Mouse (Mus musculus): ENCODE data around the gene Cib2. TPM values are rescaled to one million over a fixed set of nuclear protein-coding genes. Genes with fewer than 3 reads are reported as not detected.

Cib2 gene
- polyA plus RNA-seq, 1 experiment: 7.6 TPM

DNA sequence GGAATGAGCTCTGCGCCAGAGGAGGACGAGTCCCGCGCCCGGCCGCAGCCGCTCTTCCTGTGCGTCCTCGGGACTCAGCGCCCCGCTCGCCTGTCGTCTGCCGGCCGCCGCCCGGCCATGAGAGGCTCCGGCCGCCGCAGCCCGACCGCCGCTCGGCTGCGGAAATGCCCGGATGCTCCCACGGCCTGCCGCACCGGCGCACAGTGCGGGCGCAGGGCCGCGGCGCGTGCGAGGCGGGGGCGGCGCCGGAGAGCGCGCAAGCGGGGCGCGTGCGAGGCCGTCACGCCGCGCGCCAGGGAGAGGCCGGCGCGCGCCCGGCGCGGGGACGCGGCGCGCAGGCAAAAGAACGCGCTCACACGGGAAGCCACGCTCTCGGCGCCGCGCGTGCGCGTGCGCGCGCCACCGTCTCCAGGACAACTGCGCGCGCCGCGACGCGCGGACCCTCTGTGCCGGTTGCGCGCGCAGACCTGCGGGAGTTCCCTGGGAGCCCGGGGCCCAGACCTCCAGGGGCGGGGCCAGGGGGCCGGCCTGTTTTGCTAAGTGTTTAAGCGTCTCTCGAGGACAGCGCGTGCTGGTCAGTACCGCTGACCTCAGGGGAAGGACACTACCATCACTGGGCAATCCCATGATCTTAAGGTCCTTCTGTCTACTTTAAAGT lies 58.4 kb downstream of the Cib2 start, which contains the start of gene Dmxl2:
Gene Dmxl2 (minus strand): TSS at position 174 of the 658 bp plus-strand sequence.
- peak within 1 kb of the TSS; percentile 56 for H3K4me3 ChIP-seq (ENCODE audit: insufficient read depth, low read length)
- no peaks in the 10 kb centered on the region for H3K4me1 ChIP-seq (ENCODE audit: control insufficient read depth, insufficient read depth, low read length)
- TF ChIP-seq POLR2A (IDR thresholded peaks at IDR 0.05; ENCODE audit: low read depth, low read length): no peak
- TF ChIP-seq CTCF (IDR thresholded peaks at IDR 0.05; ENCODE audit: borderline replicate concordance, insufficient read depth, low read length): no peak

DNA sequence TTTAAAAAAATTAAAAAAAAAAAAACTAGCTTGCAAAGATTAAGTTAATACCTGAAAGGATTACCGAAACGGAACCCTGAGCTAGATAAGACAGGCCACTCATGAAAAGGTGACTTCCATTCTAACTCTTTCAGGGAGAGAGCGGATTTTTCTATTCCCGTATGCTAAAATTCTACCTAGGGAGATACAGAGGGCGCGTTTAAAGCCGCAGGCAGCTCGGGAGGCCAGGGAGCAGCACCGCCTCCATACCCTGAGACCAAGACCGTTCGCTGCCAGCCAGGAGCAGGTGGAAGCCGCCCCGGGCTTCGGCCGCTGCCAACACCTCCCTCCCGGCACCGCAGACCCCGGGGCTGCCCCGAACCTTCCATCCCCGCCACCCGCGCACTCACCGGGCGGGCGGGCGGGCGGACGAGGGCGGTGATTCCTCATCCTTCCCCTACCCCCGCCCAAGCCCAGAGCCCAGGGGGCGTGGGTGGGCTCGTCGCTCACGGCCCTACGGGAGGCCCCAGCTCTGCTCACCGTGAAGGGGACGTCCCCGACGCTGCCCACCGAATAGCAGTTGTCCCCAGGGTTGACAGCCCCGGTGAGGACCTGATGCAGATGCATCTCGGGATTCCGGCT lies 59.1 kb downstream of the Cib2 start:
- TF ChIP-seq POLR2A (IDR thresholded peaks at IDR 0.05; ENCODE audit: low read depth, low read length) (no peak), CTCF (IDR thresholded peaks at IDR 0.05; ENCODE audit: borderline replicate concordance, insufficient read depth, low read length) (no peak)
- H3K27ac ChIP-seq (ENCODE audit: insufficient read depth, low read length): no peak overlapping the region

More for the DNA sequence above, 58.4 kb downstream of the Cib2 start, which contains the start of gene Dmxl2:
- no peak within 1 kb of the TSS for H3K27ac ChIP-seq (ENCODE audit: insufficient read depth, low read length)

DNA sequence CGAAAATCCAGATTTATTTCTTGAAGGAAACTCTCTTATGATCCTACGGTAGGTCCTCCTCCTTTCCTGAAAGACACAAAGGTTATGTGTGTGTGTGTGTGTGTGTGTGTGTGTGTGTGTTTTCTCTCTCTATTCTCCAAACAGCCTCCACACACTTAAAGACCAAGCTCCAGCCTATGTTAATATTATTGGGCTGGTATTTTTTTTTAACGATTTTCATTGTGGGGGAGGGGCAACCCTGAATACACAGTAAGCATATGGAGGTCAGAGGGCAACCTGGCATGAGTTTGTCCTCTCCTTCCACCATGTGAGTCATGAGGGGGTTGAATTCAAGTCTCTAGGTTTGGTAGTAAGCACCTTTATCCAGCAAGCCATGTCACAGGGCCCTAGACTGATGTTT lies 60.2 kb downstream of the Cib2 start:
- TF ChIP-seq POLR2A (IDR thresholded peaks at IDR 0.05; ENCODE audit: low read depth, low read length) (no peak), CTCF (IDR thresholded peaks at IDR 0.05; ENCODE audit: borderline replicate concordance, insufficient read depth, low read length) (no peak)
- Histone ChIP-seq H3K27ac (ENCODE audit: insufficient read depth, low read length) (no peak overlapping the region), H3K4me3 (ENCODE audit: insufficient read depth, low read length) (no peak overlapping the region), H3K4me1 (ENCODE audit: control insufficient read depth, insufficient read depth, low read length) (no peaks in the 10 kb centered on the region)

More for the DNA sequence above, 59.1 kb downstream of the Cib2 start:
- peak overlapping the region; percentile 56 for H3K4me3 ChIP-seq (ENCODE audit: insufficient read depth, low read length)
- H3K4me1 ChIP-seq (ENCODE audit: control insufficient read depth, insufficient read depth, low read length): no peaks in the 10 kb centered on the region

DNA sequence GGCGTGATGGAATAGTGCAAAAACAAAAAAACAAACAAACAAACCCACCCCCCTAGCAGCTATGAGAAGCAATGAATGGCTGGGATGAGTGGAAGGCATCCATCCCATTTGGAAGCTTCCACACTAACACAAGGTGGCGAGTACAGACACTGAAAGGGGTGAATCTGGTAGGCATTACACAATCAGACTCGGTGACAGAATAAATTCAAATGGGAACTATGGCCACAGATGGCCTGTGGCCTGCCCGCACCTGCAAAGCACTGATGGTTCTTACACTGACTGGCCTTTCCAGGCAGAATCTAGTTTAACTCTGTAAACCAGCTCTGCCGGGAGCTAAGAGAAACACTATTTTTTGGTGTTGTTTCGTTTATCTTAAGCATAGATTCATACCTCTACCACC lies 60.7 kb downstream of the Cib2 start:
- Histone ChIP-seq H3K27ac (ENCODE audit: insufficient read depth, low read length) (no peak overlapping the region), H3K4me3 (ENCODE audit: insufficient read depth, low read length) (no peak overlapping the region), H3K4me1 (ENCODE audit: control insufficient read depth, insufficient read depth, low read length) (no peaks in the 10 kb centered on the region)
- TF ChIP-seq CTCF (IDR thresholded peaks at IDR 0.05; ENCODE audit: borderline replicate concordance, insufficient read depth, low read length) (no peak), POLR2A (IDR thresholded peaks at IDR 0.05; ENCODE audit: low read depth, low read length) (no peak)

Other genes starting within 250 kb of the Cib2 start
- 6.0 and 6.4 TPM in 2 replicates for gene Dmxl2, start 58.6 kb downstream of the Cib2 start, polyA plus RNA-seq (2011; ENCODE audit: insufficient read length, low read depth, missing spikeins)
- not detected in 2 replicates for gene Sh2d7, start 21.2 kb downstream of the Cib2 start, polyA plus RNA-seq (2011; ENCODE audit: insufficient read length, low read depth, missing spikeins)
- 84.8 and 95.7 TPM in 2 replicates for gene Idh3a, start 26.1 kb upstream of the Cib2 start, polyA plus RNA-seq (2011; ENCODE audit: insufficient read length, low read depth, missing spikeins)
- 0.55 and 0.56 TPM in 2 replicates for gene Acsbg1, start 101.7 kb upstream of the Cib2 start, polyA plus RNA-seq (2011; ENCODE audit: insufficient read length, low read depth, missing spikeins)
- 14.7 and 16.3 TPM in 2 replicates for gene Dnaja4, start 138.7 kb upstream of the Cib2 start, polyA plus RNA-seq (2011; ENCODE audit: insufficient read length, low read depth, missing spikeins)
- gene Wdr61, start 174.3 kb upstream of the Cib2 start, polyA plus RNA-seq (2011; ENCODE audit: insufficient read length, low read depth, missing spikeins): 80.0 and 81.6 TPM in 2 replicates
- 344 and 514 TPM in 2 replicates for gene Crabp1, start 204.5 kb upstream of the Cib2 start, polyA plus RNA-seq (2011; ENCODE audit: insufficient read length, low read depth, missing spikeins)

Measured in embryonic fibroblast, embryonic 13.5 days (primary cell).